Mouse (Mus musculus): ENCODE results near the gene Gpr157.
A peak's percentile ranks its signal among the peaks of the same experiment; 100 is the strongest.

Gpr157 gene

GRCm38 (mm10) chr4:150112867-150113266, 25.7 kb downstream of the Gpr157 start:
- DNase-seq: peak; percentile 73 to 76

DNA sequence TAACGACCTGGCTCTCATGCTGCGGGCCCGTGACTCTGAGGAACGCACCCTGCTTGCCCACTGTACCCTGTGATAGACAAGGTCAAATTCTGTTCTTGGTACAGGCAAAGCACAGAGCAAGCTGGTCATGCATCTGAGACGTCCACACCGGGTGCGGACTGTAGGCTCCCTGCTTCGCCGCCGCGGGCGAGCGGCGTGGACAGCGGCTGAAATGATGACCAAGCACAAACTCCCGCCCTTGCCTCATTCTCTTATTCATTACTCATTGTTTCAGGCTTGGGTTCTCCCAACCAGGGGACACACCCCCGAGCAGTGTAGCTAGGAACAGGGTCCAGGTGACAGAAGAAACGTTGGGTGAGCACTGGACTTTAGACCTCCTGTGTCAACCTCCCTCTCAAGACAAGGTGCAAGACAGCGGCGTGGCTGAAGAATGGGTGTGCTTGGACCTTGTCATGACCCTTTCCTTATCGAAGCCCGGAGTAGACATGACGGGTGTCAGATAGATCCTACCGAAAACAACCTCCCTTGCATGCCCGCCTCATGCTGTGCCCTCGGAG, 27.4 kb downstream of the Gpr157 start:
- no peak for DNase-seq

GRCm38 (mm10) chr4:150117311-150117710, 30.1 kb downstream of the Gpr157 start:
- peak in 1 of 2 experiments; percentile 18 for DNase-seq

DNA sequence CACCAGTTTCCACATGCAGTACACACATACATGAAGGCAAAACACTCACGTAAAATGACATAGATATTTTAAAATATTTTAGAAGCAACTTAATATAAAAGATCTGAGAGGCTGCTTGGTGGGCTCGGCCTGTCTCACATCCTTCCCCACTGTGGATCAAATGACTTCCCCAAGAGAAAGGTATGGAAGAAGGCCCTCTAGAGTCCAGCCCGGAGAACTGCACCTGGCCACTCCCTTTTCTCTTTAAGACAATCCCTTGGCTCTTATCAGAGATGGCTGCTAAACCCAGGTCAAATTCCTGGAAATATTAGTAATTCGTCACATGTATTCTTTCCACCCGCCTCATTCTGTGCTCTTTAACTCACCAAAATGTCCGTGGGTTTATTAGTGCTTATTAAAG, 31.0 kb downstream of the Gpr157 start:
- DNase-seq: no peak

- DNase-seq: no peak
Observed at GRCm38 (mm10) chr4:150119055-150119454, 31.9 kb downstream of the Gpr157 start, which contains the start of gene Slc2a5. Gene Slc2a5 (plus strand): TSS chr4:150119283.

DNA sequence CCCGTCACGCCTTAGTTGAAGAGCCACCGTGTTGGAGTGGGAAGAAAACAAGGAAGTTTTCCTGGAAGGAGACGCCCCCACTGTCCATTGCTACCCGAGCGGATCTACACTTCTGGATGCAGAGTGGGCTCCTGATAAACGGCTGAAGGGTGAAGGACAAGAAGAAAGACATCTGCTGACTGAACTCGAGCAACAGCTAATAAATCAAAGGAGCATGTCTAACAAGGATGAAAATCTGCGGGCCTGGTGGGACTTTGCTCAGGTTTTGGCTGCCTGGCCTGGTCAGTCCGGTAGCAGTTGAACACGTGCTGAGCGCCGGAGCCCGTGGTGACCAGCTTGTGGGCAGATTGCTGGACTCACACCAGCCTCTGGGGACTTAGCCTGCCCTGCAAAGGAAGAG, 32.5 kb downstream of the Gpr157 start:
- DNase-seq: no peak

- DNase-seq: no peak
Observed at GRCm38 (mm10) chr4:150120173-150120833, 33.1 kb downstream of the Gpr157 start.

GRCm38 (mm10) chr4:150121430-150121829, 34.3 kb downstream of the Gpr157 start:
- DNase-seq: no peak

GRCm38 (mm10) chr4:150122476-150122875, 35.3 kb downstream of the Gpr157 start:
- DNase-seq: no peak

GRCm38 (mm10) chr4:150126373-150126772, 39.2 kb downstream of the Gpr157 start:
- DNase-seq: no peak

GRCm38 (mm10) chr4:150127894-150128293, 40.7 kb downstream of the Gpr157 start:
- no peak for DNase-seq

DNA sequence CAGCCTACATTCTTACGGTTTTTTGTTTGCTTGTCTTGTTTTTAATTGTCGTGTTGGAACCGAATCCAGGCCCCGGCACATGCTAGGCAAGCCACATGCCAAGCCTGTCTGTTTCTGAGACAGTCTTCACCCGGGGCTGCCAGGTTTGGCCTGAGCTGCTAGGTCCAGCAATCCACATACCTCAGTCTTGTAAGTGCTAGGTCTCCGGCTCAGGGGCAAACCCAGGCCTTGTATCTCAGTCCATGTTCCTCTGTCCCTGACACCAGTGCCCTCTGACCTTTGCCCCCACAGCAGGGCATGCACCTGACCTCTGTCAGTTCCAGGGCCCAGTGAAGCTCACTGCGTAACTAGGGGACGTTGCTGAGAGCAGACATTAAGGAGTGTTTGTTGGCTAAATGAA, 41.4 kb downstream of the Gpr157 start:
- no peak for DNase-seq

- DNase-seq: no peak
Observed at GRCm38 (mm10) chr4:150130661-150131060, 43.5 kb downstream of the Gpr157 start.

GRCm38 (mm10) chr4:150132692-150133271, 45.6 kb downstream of the Gpr157 start:
- no peak for DNase-seq

GRCm38 (mm10) chr4:150135254-150135653, 48.1 kb downstream of the Gpr157 start:
- DNase-seq: no peak

DNA sequence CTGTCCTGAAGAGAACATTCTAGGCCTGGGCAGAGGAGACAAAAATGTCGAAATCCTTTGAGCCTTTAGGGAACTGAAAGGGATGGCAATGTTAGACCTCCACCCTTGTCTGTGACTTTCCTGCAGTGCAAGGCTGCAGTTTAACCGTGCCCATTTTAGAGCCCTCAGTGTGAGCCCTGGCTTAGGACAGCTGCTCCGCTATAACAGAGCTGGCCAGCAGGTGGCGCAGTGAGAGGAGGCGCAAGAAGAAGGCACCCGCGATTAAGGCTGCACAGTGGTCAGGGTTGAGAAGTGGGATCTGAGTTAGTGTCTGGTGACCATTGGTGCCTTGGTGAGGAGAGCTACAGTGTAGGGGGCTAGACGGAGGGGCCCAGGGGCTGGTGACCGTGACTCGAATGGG, 49.5 kb downstream of the Gpr157 start:
- DNase-seq: peak; percentile 63 to 69

GRCm38 (mm10) chr4:150137368-150138083, 50.4 kb downstream of the Gpr157 start:
- no peak for DNase-seq

GRCm38 (mm10) chr4:150138084-150138543, 50.9 kb downstream of the Gpr157 start:
- peak; percentile 17 to 49 for DNase-seq

- DNase-seq: no peak
Observed at GRCm38 (mm10) chr4:150139090-150139489, 51.9 kb downstream of the Gpr157 start.

- no peak for DNase-seq
Observed at GRCm38 (mm10) chr4:150140346-150140745, 53.2 kb downstream of the Gpr157 start.

DNA sequence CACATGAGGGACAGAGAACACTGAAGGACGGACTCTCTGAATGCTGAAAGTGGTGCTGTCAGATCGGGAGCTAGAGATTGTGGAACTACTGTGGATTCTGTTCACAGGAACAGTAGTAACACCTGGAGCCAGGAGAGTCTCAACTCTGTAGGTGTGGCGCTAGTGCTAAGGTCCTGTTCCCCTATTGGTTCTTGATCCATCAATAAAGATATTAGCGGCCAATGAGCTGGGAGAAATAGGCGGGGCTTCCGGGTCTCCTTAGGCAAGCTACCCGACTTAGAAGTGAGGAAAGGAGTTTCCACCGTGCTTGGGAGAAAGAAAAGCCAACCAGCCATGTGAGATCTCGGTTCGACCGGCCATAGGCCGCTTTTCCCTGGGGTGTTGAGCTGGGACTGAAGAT, 57.1 kb downstream of the Gpr157 start:
- DNase-seq: no peak

- no peak for DNase-seq
Observed at GRCm38 (mm10) chr4:150146286-150146685, 59.1 kb downstream of the Gpr157 start.

DNA sequence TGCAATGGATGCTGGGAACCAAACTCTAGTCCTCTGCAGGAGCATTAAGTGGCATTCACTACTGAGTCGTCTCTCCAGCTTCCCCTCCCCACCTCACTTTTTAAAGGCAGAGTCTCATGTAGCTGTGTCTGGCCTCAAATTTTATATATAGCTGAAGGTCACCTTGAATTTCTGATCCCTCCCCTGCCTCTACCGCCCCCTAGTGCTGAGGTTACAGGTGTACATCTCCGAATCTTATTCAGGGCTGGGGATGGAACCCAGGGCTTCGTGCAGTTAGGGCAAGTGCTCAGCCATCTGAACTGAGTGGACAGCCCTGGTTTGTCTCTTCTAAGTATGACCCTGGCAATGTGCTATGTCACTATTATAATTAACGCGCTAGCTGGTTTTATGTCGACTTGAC, 63.9 kb downstream of the Gpr157 start:
- no peak for DNase-seq

- no peak for DNase-seq
Observed at GRCm38 (mm10) chr4:150152483-150152882, 65.3 kb downstream of the Gpr157 start.

Measured in thymus, postnatal 36 days (tissue).